Mouse (Mus musculus) inflammation-experienced regulatory T-cells, adult 6 months (primary cell): Measurements from ENCODE around the gene Gm614. TPM values are rescaled to one million over a fixed set of nuclear protein-coding genes. Genes with fewer than 3 reads are reported as not detected.

ENCODE experiments used
- ATAC-seq: one replicate; pipeline ENCODE4 v1.8.0; 2017
- polyA plus RNA-seq, 3 experiments: library from polyadenylated mRNA; unstranded; fragments of 100-300 nt; shearing (Covaris generic); gene quantifications; one replicate each; pipeline ENCODE4 v1.2.1; 2017

Gene Gm614
- polyA plus RNA-seq, 3 experiments from 2014 or later = 2.1 to 2.6 TPM; not detected in 1

- no peak for ATAC-seq
These were observed 7.2 kb downstream of the Gm614 start for GRCm38 (mm10) chrX:101256603-101257002.

GRCm38 (mm10) chrX:101254740-101255139 is 9.1 kb downstream of the Gm614 start:
- peak; percentile 16 for ATAC-seq

GRCm38 (mm10) chrX:101253952-101254729 is 9.7 kb downstream of the Gm614 start, which contains the start of gene Foxo4:
Foxo4 (plus strand) TSS chrX:101254528.
- ATAC-seq = peak; percentile 83

GRCm38 (mm10) chrX:101245011-101245410 is 18.8 kb downstream of the Gm614 start:
- ATAC-seq = no peak

- ATAC-seq = no peak
These were observed 41.0 kb downstream of the Gm614 start for GRCm38 (mm10) chrX:101222796-101223162.

GRCm38 (mm10) chrX:101221834-101222795 is 41.7 kb downstream of the Gm614 start, which contains the start of gene Snx12:
Snx12 (minus strand) TSS chrX:101222563.
- peak; percentile 93 for ATAC-seq

Other genes starting within 250 kb of the Gm614 start
- 1 to 10 TPM in 1 of 3 experiments, not detected in 2; 2.7 TPM for gene Tex11, start 204.3 kb downstream of the Gm614 start, polyA plus RNA-seq
- 1 to 10 TPM in 1 of 3 experiments, under 1 TPM in 1, not detected in 1; 0.63 to 1.2 TPM for gene Slc7a3, start 178.0 kb downstream of the Gm614 start, polyA plus RNA-seq
- gene Snx12, start 41.4 kb downstream of the Gm614 start, polyA plus RNA-seq = 10 to 100 TPM; 43.0 to 58.6 (median 44.6) TPM
- 1 to 10 TPM; 3.6 to 4.7 (median 4.7) TPM for gene Foxo4, start 9.5 kb downstream of the Gm614 start, polyA plus RNA-seq
- gene Il2rg, start 4.3 kb upstream of the Gm614 start, polyA plus RNA-seq = 1,000 to 10,000 TPM; 1,580 to 1,755 (median 1,720) TPM
- 1 to 10 TPM in 1 of 3 experiments, not detected in 2; 1.3 TPM for gene Gm20489, start 5.0 kb upstream of the Gm614 start, polyA plus RNA-seq
- gene Med12, start 10.0 kb upstream of the Gm614 start, polyA plus RNA-seq = 10 to 100 TPM; 55.5 to 98.4 (median 75.3) TPM
- under 1 TPM in 2 of 3 experiments, not detected in 1; 0.15 to 0.23 TPM for gene Nlgn3, start 35.2 kb upstream of the Gm614 start, polyA plus RNA-seq
- not detected for gene Gjb1, start 112.4 kb upstream of the Gm614 start, polyA plus RNA-seq
- gene Zmym3, start 156.9 kb upstream of the Gm614 start, polyA plus RNA-seq = 10 to 100 TPM; 12.3 to 22.1 (median 15.8) TPM
- gene Nono, start 165.3 kb upstream of the Gm614 start, polyA plus RNA-seq = 100 to 1,000 TPM; 343 to 390 (median 352) TPM
- gene Itgb1bp2, start 185.1 kb upstream of the Gm614 start, polyA plus RNA-seq = under 1 TPM in 2 of 3 experiments, not detected in 1; 0.26 to 0.73 TPM